Mouse (Mus musculus) layer of hippocampus, adult 8-10 months (tissue): Measurements from ENCODE around the gene Ttc39b. TPM values are rescaled to one million over a fixed set of nuclear protein-coding genes. Genes with fewer than 3 reads are reported as not detected.
A peak's percentile ranks its signal among the peaks of the same experiment; 100 is the strongest.

Experiments
- DNase-seq, 2 experiments: peaks; one replicate each; pipeline ENCODE4 v3.0.0; 2022; ENCODE audit warnings: low spot score in 2 of 2
- total RNA-seq, 4 experiments: library from RNA; stranded (reverse); gene quantifications; 2 replicates each; pipeline ENCODE4 v1.2.4; 2022

The Ttc39b gene
- total RNA-seq, 4 experiments from 2014 or later, result 31.6 to 45.7 (median 39.1) TPM

DNA sequence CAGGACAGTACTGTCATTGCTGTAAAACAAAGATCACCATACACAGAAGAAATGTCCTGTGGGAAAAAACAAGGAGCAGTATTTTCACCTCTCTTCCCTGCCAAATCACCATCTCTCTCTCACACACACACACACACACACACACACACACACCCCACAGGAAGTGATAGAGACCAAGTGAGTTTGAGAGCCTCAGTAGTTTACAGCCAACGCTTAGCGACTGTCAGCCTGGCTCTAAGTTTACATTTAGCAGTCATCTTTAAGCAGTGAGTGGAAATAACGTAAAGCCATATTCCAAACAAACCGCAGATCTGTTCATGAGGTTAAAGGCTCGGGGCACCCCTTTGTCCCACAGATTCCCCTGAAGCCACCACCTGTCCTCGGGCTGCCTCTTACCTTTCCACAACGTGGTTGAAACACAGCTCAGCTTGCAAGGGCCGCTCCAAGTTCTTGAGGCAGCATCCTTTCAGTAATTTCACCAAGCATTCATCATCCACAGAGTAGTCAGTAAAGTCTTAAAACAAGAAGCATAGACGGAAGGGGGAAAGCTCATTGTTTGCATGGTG is 91.7 kb downstream of the Ttc39b start:
- no peak for DNase-seq

- DNase-seq, result no peak
These were observed 95.3 kb downstream of the Ttc39b start for GRCm38 (mm10) chr4:83228664-83229283.

DNA sequence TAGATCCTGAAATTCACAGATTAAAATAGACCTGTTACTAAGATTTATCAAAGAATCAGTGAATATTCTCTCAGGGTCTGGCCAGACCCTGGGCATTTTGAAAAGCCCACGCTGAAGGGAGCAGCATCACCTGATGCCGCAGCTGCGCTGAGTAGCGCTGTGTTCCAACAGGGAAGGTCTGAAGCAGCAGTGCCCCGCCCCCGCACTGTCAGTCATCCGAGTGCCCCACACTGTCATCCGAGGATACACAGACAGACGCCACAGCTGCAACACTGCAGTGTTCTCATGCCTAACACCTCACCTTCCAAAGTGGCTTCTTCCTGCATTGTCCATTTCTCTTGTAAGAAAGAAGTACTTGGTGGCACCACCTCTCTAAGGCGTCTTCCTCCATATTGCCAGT is 96.0 kb downstream of the Ttc39b start:
- DNase-seq, result no peak

GRCm38 (mm10) chr4:83225633-83226360 is 98.3 kb downstream of the Ttc39b start:
- DNase-seq, result no peak

DNA sequence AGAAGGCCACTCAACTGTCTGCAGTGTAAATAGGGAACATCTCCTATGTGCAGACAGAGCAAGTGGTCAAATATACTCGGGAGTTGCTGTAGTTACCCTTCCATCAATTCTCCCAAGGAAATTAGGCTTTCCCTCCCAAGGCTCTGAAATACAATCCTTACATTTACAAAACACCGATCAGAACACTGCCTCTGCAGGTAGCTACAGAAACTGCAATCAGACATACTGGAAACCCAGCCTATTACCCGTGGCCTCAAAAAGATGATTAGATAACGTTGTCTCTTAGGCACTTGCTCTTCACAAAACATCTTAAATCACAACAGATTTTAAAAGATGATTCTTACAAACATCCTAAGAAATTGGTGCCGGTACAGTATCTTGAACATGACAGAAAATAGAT is 99.8 kb downstream of the Ttc39b start:
- no peak for DNase-seq

DNA sequence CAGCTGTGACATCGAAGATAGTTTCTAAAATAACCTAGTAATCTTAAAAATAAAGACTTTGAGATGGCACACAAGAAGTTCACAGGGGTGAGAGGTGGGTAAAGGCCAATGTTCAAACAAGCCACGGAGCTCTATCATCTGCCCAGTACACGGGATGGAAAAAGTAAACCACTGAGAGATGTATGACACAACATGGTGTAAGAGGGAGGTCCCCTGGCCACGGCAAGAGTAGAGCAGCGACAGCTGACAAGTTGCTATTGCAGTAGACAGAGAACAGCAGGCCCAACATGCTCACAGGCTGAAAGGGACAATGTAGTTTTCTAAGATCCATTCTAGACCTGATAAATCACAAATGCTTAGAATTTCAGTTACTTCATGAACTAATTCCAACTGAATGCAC is 100.9 kb downstream of the Ttc39b start:
- no peak for DNase-seq

DNA sequence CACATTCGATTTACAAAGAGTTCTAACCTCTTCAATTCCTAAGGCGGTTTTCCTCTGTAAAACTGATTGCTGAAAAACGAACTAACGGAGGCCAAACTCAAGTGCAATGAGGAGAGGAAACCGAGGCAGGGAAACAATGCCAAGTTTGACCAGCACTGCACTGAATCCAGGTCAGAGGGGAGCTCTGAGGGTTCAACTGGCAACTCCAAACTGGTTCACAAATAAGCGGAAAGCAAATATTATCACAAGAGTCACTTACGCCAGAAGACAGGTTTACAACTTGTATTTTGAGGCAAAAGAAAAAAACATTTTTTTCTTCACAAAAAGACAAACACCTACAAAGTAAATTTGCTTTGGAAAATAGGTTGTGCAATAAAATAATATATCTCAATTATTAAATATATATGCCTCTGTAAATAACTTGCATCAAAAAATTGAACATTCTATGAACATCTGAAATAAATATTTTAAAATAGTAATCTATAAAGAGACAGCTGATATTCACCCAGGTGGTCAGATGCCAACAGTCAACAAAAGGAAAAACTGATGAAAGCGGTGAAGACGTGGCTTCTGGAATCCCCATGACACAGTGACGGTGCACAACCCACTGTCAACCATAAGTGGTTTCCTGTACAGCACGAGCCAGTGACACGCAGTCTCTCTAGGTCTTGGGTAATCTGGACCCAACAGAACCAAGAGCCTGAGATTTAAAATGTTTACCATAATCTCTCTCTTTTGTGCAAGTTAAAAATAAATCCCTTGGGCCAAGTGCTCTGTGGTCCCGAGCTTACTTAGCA is 103.1 kb downstream of the Ttc39b start:
- no peak for DNase-seq

DNA sequence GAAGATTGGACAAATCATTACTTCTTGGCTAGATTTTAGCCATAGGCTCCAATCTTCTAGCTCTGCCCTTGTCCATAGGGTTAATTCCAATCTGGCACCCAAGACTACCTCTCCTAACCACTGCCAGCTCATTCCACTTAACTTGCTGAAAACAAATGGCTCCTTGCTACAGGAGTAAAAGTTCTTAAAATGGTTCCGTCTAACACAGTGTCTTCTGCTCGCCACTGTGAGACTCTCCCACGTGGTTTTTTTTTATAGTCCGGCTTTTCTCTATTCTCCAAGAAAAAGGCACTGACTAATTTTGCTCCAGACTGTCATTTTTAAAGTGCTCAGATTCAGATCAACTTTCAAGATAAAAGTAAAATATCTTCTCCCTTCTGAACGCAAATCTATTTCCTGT is 104.8 kb downstream of the Ttc39b start:
- DNase-seq, result no peak

DNA sequence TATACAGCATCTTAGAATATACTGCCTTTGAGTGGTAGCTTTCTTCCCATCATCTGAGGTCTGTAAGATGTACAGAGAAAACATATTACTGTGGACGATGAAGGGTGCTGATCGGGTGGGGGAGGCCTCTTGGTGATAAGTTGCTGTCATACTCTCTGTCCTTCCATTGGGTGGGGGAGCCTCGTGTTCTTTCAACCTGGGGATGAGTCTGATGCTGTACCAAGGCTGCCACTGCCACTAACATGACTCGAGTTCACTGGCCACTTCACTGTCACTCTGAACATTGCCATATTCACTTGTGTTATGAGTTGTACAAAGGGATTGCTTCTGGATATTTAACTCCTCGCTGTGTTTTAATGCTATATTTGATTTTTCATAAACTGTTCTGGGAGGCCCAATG is 106.9 kb downstream of the Ttc39b start:
- DNase-seq, result no peak

DNA sequence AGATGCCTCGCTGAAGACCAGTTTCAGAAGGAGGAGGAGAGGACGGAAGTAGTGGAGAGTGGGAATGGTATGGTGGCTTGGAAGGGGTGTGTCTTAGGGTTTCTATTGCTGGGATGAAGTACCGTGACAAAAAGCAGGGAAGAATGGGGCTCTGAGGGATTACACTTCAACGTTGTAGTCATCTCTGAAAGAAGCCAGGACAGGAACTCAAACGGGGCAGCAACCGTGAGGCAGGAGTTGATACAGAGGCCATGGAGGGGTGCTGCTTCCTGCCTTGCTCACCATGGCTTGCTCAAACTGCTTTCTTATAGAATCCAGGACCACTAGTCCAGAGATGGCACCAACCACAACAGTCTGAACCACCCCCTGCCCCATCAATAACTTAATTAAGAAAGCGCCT is 107.7 kb downstream of the Ttc39b start:
- DNase-seq, result no peak

- no peak for DNase-seq
These were observed 108.3 kb downstream of the Ttc39b start for GRCm38 (mm10) chr4:83215776-83216175.

DNA sequence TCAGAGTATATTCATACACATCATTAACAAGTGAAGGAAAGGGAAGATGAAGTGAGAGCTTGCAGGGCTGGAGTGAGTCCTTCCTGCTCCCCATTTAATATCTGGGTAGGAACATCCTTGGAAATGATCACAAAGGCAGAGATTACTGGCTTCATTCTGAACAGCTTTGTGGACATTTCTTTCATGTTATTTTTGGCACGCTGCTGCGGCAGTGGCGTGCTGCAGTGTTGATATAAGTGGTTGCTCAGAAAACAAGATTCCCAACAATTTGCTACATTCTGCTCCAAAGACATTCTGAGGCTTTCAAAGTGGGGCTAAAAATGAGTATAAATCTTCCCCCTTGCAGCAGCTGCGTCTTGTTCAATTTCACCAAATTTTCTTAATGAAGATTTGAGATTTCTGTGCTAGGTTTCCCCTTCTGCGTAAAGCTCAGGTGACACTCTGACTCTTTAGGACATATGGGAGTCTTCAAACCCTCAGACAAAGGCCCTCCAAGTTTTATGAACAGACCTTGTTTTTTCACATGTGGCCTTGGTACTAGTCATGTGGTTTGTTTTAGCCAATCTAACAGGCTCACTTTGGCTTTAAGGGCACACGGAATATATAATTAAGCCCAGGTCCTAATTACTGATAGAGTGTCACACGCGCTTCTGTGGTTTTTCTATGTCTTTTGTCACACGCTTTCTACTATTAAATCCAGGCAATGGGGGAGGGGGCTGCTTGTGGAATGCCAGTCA is 109.1 kb downstream of the Ttc39b start:
- DNase-seq, result no peak

DNA sequence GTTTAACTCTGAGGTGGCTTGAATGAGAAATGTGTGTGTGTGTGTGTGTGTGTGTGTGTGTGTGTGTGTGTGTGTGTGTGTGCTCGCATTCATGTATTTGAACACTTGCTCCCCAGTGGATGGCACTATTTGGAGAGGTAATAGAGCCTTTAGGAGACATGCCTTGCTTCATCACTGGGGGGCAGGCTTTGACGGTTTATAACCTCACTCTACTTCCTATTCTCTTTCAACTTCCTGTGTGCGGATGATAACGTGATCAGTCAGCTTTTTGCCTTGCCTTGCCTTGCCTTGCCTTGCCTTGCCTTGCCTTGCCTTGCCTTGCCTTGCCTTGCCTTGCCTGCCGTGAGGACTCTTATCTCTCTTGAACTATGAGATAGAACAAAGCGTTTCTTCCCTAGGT is 110.3 kb downstream of the Ttc39b start:
- no peak for DNase-seq

DNA sequence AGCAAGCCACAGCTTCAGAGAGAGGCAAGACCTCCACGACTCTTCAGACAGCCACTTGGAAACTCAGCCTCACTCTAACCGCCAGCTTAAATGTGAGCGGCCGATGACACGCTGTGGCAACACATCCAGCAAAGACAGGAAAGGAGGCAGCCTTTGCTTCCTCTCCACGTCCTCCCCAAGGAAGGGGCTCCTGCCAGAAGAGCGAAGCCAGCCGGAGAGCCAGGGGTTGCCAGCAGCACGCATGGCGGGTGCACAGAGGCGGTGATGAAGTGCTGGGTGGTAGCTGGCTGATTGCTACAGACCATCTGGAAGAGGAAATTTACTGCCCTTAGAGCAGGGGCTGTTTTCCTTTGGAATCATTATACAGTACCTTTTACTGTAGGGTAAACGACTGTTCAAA is 112.3 kb downstream of the Ttc39b start:
- no peak for DNase-seq

- DNase-seq, result no peak
These were observed 113.6 kb downstream of the Ttc39b start for GRCm38 (mm10) chr4:83210437-83210836.

- peak; percentile 13 to 44 for DNase-seq
These were observed 117.1 kb downstream of the Ttc39b start for GRCm38 (mm10) chr4:83206803-83207586.

DNA sequence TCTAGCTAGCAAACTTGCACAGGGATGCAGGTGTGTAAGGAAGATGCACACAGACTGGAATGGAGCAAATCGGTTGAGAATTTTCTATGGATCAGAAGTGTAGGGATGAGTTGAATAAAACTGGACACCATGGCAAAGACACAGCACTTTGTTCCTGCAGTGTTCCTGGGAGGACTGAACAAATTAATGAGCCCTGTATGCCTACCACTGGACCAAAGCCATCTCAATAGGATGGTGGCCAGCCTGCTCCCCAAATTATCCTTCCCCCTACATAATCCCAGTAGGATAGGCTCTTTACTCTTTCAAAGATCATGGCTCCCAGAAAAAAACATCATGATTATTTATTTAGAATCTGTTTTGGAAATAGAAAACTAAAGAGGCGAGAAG is 117.6 kb downstream of the Ttc39b start:
- no peak for DNase-seq

GRCm38 (mm10) chr4:83199391-83199790 is 124.7 kb downstream of the Ttc39b start:
- no peak for DNase-seq

GRCm38 (mm10) chr4:83198123-83198522 is 125.9 kb downstream of the Ttc39b start:
- no peak for DNase-seq

DNA sequence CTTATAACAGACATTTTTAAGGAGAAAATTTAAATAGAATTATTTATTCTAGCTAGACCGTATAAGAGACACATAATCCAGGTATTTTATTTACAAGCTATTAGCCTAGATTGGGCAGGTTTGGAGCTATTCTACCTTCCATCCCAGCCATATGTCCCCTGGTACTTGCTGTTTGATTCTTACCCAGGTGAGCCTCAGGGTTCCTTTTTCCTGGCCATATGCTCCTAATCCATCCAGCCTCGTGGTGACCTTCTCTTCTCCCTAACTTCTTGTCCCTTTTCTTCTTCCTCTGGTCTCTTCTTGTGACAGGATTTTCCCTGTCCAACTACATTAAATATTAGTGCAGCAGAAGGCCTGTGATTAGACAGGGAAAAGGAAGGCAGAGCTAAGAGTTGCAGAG is 134.3 kb downstream of the Ttc39b start:
- DNase-seq, result no peak

DNA sequence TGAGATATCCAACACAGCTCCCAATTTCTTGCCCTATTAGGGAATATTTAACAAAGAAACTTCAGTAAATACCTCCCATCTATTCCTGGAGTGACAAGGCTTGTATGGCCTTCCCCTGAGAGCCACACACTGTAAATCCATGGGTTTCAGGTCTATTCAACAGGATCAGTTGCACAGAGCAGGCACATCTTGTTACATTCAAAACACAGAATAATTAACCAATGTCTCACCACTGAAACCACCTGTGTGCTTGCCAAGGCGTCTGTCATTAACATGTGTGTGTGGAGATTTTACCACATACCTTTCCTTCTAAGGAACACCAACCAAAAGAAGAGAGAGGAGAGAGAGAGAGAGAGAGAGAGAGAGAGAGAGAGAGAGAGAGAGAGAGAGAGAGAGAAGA is 136.7 kb downstream of the Ttc39b start:
- DNase-seq, result no peak
